Mouse (Mus musculus) cortical plate, adult 2 months (tissue): ENCODE measurements at regions not wholly inside any gene's neighbourhood (a gene's known extent, or its start where the extent isn't known, plus 50 kb on each side); places are given as distances from the start of the nearest gene placed in this dataset.

Source experiments
- CTCF ChIP-seq: fragments of 200-500 bp; IDR thresholded peaks from 2 replicates; pipeline ENCODE4 v1.5.1; 2011; ENCODE audit warnings: mild to moderate bottlenecking, control low read depth, low read length; ENCODE audit not compliant: insufficient read depth; ENCODE audit errors: extremely low read depth
- POLR2A ChIP-seq: fragments of 200-500 bp; IDR thresholded peaks from 2 replicates; pipeline ENCODE4 v1.6.1; 2011; ENCODE audit warnings: mild to moderate bottlenecking, low read length, control low read depth; ENCODE audit not compliant: insufficient read depth; ENCODE audit errors: extremely low read depth

DNA sequence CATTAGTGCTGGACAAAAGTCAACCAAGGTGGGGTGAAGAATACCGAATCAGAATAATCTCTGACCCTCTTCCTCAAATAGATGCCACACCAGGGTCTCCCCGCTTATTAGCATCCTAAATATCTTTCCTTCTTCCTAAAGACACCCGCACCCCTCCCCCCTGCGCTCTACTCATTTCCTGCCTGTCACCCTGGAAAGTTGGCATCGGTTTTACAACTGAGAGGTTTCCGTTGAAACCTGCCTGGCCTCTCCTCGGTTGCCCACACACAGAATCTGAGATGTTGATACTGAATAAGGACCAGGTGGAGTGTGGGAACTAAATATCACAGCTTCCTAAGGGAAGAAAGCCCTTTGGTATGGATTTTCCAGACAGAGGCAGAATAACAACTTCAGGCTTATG, 137.4 kb upstream of the Adamts18 start:
- no peak for TF ChIP-seq POLR2A
- no peak for TF ChIP-seq CTCF
